Mouse (Mus musculus) forebrain, postnatal 0 days (tissue): ENCODE data around the gene 1810013L24Rik. TPM values are rescaled to one million over a fixed set of nuclear protein-coding genes. Genes with fewer than 3 reads are reported as not detected.
"Not testable (repeated sequence)": the region's sequence is repeated elsewhere in the genome, so short reads cannot be mapped to it uniquely, and the experiment has no call there.

Experiments
- ATAC-seq: fragments of 200-750 bp; cut with Nextera tagmentation; 2 replicates; pipeline ENCODE4 v1.8.0; 2017; ENCODE audit warnings: mild to moderate bottlenecking, moderate library complexity
- DNase-seq: peaks from one replicate; pipeline ENCODE4 v3.0.0-alpha.2; 2015
- H3K27ac ChIP-seq: fragments of 300-500 bp; sonication (generic); 2 replicates; pipeline ENCODE4 v1.5.1; 2014; ENCODE audit warnings: low read depth, mild to moderate bottlenecking, antibody characterized with exemption, low read length, moderate library complexity, mixed read lengths
- H3K27me3 ChIP-seq: fragments of 300-500 bp; sonication (generic); 2 replicates; pipeline ENCODE4 v1.6.1; 2014; ENCODE audit warnings: mild to moderate bottlenecking, low read length, mixed read lengths; ENCODE audit not compliant: insufficient read depth
- H3K36me3 ChIP-seq: fragments of 300-500 bp; sonication (generic); 2 replicates; pipeline ENCODE4 v1.6.1; 2014; ENCODE audit warnings: mild to moderate bottlenecking, moderate library complexity; ENCODE audit not compliant: insufficient read depth
- H3K4me1 ChIP-seq: fragments of 300-500 bp; sonication (generic); 2 replicates; pipeline ENCODE4 v1.6.1; 2014; ENCODE audit warnings: antibody characterized with exemption; ENCODE audit not compliant: insufficient read depth
- H3K4me2 ChIP-seq: fragments of 300-500 bp; sonication (generic); 2 replicates; pipeline ENCODE4 v1.6.1; 2014; ENCODE audit warnings: low read depth, mild to moderate bottlenecking, moderate library complexity
- H3K4me3 ChIP-seq: fragments of 300-500 bp; sonication (generic); 2 replicates; pipeline ENCODE4 v1.5.1; 2014; ENCODE audit warnings: low read depth, low read length, mixed read lengths
- H3K9ac ChIP-seq: fragments of 300-500 bp; sonication (generic); 2 replicates; pipeline ENCODE4 v1.6.1; 2014; ENCODE audit warnings: mild to moderate bottlenecking
- H3K9me3 ChIP-seq: fragments of 300-500 bp; sonication (generic); 2 replicates; pipeline ENCODE4 v1.6.1; 2016; ENCODE audit warnings: low read length
- CTCF ChIP-seq: sonication (generic); IDR thresholded peaks from 2 replicates; pipeline ENCODE4 v1.5.1; 2016; ENCODE audit warnings: antibody characterized with exemption, control low read depth, low read depth
- WGBS: fragments of 180-500 bp; shearing (Covaris S2); extraction: QIAGEN DNeasy Blood & Tissue Kit; methylation state at CpG from one replicate; pipeline ENCODE4 v1.1.7; 2014; 5-methylcytosine and 5-hydroxymethylcytosine counted together
- polyA plus RNA-seq: library from polyadenylated mRNA; unstranded; fragments of >200 nt; fragmentation: Nextera tagmentation; extraction: Ambion mirVana; gene quantifications from 2 replicates; pipeline ENCODE4 v1.2.1, GENCODE M21; 2015
- total RNA-seq: library from RNA; depleted of rRNA; stranded (reverse); fragments of >200 nt; gene quantifications from 2 replicates; pipeline ENCODE4 v1.2.3, GENCODE M21; 2014; rRNA removed

The 1810013L24Rik gene
- total and polyA plus RNA-seq, 2 experiments from 2014 or later, result 15.9 to 80.2 TPM

- DNase-seq (no peak), ATAC-seq (no peak)
- no peaks in the 10 kb centered on the region for H3K27me3 ChIP-seq
- H3K9ac ChIP-seq, result no peak overlapping the region
- H3K4me2 ChIP-seq, result no peak overlapping the region
- H3K4me3 ChIP-seq, result no peak overlapping the region
- H3K27ac ChIP-seq, result no peak overlapping the region
- H3K4me1 ChIP-seq, result no peaks in the 10 kb centered on the region
- H3K9me3 ChIP-seq, result no peaks in the 10 kb centered on the region
- H3K36me3 ChIP-seq, result no peaks in the 10 kb centered on the region
- no peak for TF ChIP-seq CTCF
- 93% methylated on average over 4 of the region's 4 CpGs for WGBS
Measured at GRCm38 (mm10) chr16:8895301-8895700, 65.4 kb downstream of the 1810013L24Rik start.

GRCm38 (mm10) chr16:8906115-8906514 lies 76.2 kb downstream of the 1810013L24Rik start:
- H3K4me3 ChIP-seq, H3K4me1 ChIP-seq, H3K9me3 ChIP-seq, H3K27me3 ChIP-seq, H3K9ac ChIP-seq, H3K27ac ChIP-seq, H3K36me3 ChIP-seq, H3K4me2 ChIP-seq, ATAC-seq, DNase-seq: not testable (repeated sequence)
- WGBS, result 17% methylated on average over 2 of the region's 2 CpGs

Other genes with a start within 250 kb of the 1810013L24Rik start
- gene Pmm2, start 192.4 kb upstream of the 1810013L24Rik start, total RNA-seq, result 32.0 and 36.5 TPM in 2 replicates
- 24.6 and 27.3 TPM in 2 replicates for gene Pmm2, start 192.4 kb upstream of the 1810013L24Rik start, polyA plus RNA-seq
- gene Tmem186, start 192.4 kb upstream of the 1810013L24Rik start, total RNA-seq, result 19.3 and 22.9 TPM in 2 replicates
- gene Tmem186, start 192.4 kb upstream of the 1810013L24Rik start, polyA plus RNA-seq, result 11.7 and 16.3 TPM in 2 replicates
- gene Carhsp1, start 157.9 kb upstream of the 1810013L24Rik start, total RNA-seq, result 144 and 155 TPM in 2 replicates
- gene Carhsp1, start 157.9 kb upstream of the 1810013L24Rik start, polyA plus RNA-seq, result 135 and 142 TPM in 2 replicates
- not detected in 2 replicates for gene Gm5767, start 149.3 kb upstream of the 1810013L24Rik start, total RNA-seq
- gene Gm5767, start 149.3 kb upstream of the 1810013L24Rik start, polyA plus RNA-seq, result not detected in 2 replicates
- gene Usp7, start 37.8 kb upstream of the 1810013L24Rik start, total RNA-seq, result 119 and 200 TPM in 2 replicates
- 14.5 and 18.9 TPM in 2 replicates for gene Usp7, start 37.8 kb upstream of the 1810013L24Rik start, polyA plus RNA-seq